Mouse (Mus musculus): ENCODE measurements around the gene Thsd7a. TPM values are rescaled to one million over a fixed set of nuclear protein-coding genes. Genes with fewer than 3 reads are reported as not detected.
A peak's percentile ranks its signal among the peaks of the same experiment; 100 is the strongest.

Thsd7a gene
- total RNA-seq, 1 experiment: 3.3 TPM

- DNase-seq (ENCODE audit: low read depth, low spot score): no peak
- no peaks in the 10 kb centered on the region for H3K4me1 ChIP-seq (ENCODE audit: control insufficient read depth in 2 of 2, insufficient read depth in 2 of 2, low read length in 2 of 2, poor library complexity in 1 of 2)
Measured at GRCm38 (mm10) chr6:12445486-12445885, 303.7 kb downstream of the Thsd7a start.

DNA sequence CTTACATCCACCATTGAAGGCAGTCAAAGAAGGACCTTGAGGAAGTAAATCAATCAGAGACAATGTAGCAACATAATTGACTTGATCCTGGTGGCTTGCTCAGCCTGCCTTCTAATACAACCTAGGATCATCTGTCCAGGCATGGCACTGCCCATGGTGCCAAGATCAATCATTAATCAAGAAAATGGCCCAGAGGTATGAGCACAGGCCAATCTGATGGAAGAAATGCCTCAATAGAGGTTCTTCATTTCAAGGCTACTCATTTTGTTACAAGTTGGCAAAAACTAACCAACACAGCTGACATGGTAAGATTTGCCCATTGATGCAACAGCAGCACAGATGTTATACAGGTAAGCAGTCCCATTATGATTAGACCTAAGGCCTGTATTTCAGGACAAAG lies 309.6 kb downstream of the Thsd7a start:
- no peak for DNase-seq (ENCODE audit: low read depth, low spot score)
- H3K4me3 ChIP-seq (ENCODE audit: insufficient read depth in 1 of 2, low read depth in 1 of 2, low read length in 2 of 2, poor library complexity in 1 of 2, severe bottlenecking in 1 of 2): no peak overlapping the region
- in situ Hi-C loops (cut with MboI; ENCODE audit: low sequenced_read_pairs in 2 of 2, unreplicated experiment in 2 of 2): no loop called here
- no peak overlapping the region for H3K9ac ChIP-seq (ENCODE audit: insufficient read depth, low read depth, low read length, poor library complexity, severe bottlenecking)
- no peaks in the 10 kb centered on the region for H3K9me3 ChIP-seq (ENCODE audit: control insufficient read depth, insufficient read depth, low read depth, low read length)
- TF ChIP-seq HCFC1 (IDR thresholded peaks at IDR 0.05; ENCODE audit: borderline replicate concordance, insufficient read depth, low read length) (no peak), ZC3H11A (IDR thresholded peaks at IDR 0.05; ENCODE audit: borderline replicate concordance, low read depth, low read length) (no peak), ZNF384 (IDR thresholded peaks at IDR 0.05; ENCODE audit: low read depth, low read length) (no peak), MAFK (IDR thresholded peaks at IDR 0.05; ENCODE audit: insufficient read depth, low read depth, low read length) (no peak)
- H3K27ac ChIP-seq (ENCODE audit: insufficient read depth, low read depth, low read length, poor library complexity, severe bottlenecking): no peak overlapping the region
- no peaks in the 10 kb centered on the region for H3K4me1 ChIP-seq (ENCODE audit: control insufficient read depth in 2 of 2, insufficient read depth in 2 of 2, low read length in 2 of 2, poor library complexity in 1 of 2)
- H3K36me3 ChIP-seq (ENCODE audit: control insufficient read depth, insufficient read depth, low read length, poor library complexity, severe bottlenecking): no peaks in the 10 kb centered on the region

More at GRCm38 (mm10) chr6:12445486-12445885, 303.7 kb downstream of the Thsd7a start:
- Histone ChIP-seq H3K9me3 (ENCODE audit: control insufficient read depth, insufficient read depth, low read depth, low read length) (no peaks in the 10 kb centered on the region), H3K36me3 (ENCODE audit: control insufficient read depth, insufficient read depth, low read length, poor library complexity, severe bottlenecking) (no peaks in the 10 kb centered on the region), H3K4me3 (ENCODE audit: insufficient read depth in 1 of 2, low read depth in 1 of 2, low read length in 2 of 2, poor library complexity in 1 of 2, severe bottlenecking in 1 of 2) (no peak overlapping the region), H3K27ac (ENCODE audit: insufficient read depth, low read depth, low read length, poor library complexity, severe bottlenecking) (no peak overlapping the region), H3K9ac (ENCODE audit: insufficient read depth, low read depth, low read length, poor library complexity, severe bottlenecking) (no peak overlapping the region)
- in situ Hi-C loops (cut with MboI; ENCODE audit: low sequenced_read_pairs in 2 of 2, unreplicated experiment in 2 of 2): no loop called here
- TF ChIP-seq HCFC1 (IDR thresholded peaks at IDR 0.05; ENCODE audit: borderline replicate concordance, insufficient read depth, low read length) (no peak), MAFK (IDR thresholded peaks at IDR 0.05; ENCODE audit: insufficient read depth, low read depth, low read length) (no peak), ZC3H11A (IDR thresholded peaks at IDR 0.05; ENCODE audit: borderline replicate concordance, low read depth, low read length) (no peak), CHD2 (IDR thresholded peaks at IDR 0.05; ENCODE audit: low read depth, low read length) (no peak), ZNF384 (IDR thresholded peaks at IDR 0.05; ENCODE audit: low read depth, low read length) (no peak)

- Histone ChIP-seq H3K36me3 (ENCODE audit: control insufficient read depth, insufficient read depth, low read length, poor library complexity, severe bottlenecking) (no peaks in the 10 kb centered on the region), H3K4me3 (ENCODE audit: insufficient read depth in 1 of 2, low read depth in 1 of 2, low read length in 2 of 2, poor library complexity in 1 of 2, severe bottlenecking in 1 of 2) (no peak overlapping the region), H3K27ac (ENCODE audit: insufficient read depth, low read depth, low read length, poor library complexity, severe bottlenecking) (no peak overlapping the region), H3K9me3 (ENCODE audit: control insufficient read depth, insufficient read depth, low read depth, low read length) (no peaks in the 10 kb centered on the region), H3K4me1 (ENCODE audit: control insufficient read depth in 2 of 2, insufficient read depth in 2 of 2, low read length in 2 of 2, poor library complexity in 1 of 2) (peaks cover 0 to 2% of the 10 kb centered on the region in 2 experiments; a peak in 1 of 4 replicates), H3K9ac (ENCODE audit: insufficient read depth, low read depth, low read length, poor library complexity, severe bottlenecking) (no peak overlapping the region)
- in situ Hi-C loops (cut with MboI; ENCODE audit: low sequenced_read_pairs in 2 of 2, unreplicated experiment in 2 of 2): no loop called here
- peak; percentile 2; the same call in 1 of the 2 replicates for TF ChIP-seq ZC3H11A (IDR thresholded peaks at IDR 0.05; ENCODE audit: borderline replicate concordance, low read depth, low read length)
- TF ChIP-seq ZNF384 (IDR thresholded peaks at IDR 0.05; ENCODE audit: low read depth, low read length): no peak
- peak; percentile 28 for DNase-seq (ENCODE audit: low read depth, low spot score)
Measured at GRCm38 (mm10) chr6:12419070-12419469, 330.1 kb downstream of the Thsd7a start.

- peak; percentile 7 for DNase-seq (ENCODE audit: low read depth, low spot score)
- in situ Hi-C loops (cut with MboI; ENCODE audit: low sequenced_read_pairs in 2 of 2, unreplicated experiment in 2 of 2): no loop called here
- TF ChIP-seq ZC3H11A (IDR thresholded peaks at IDR 0.05; ENCODE audit: borderline replicate concordance, low read depth, low read length): no peak
- no peak for TF ChIP-seq MAFK (IDR thresholded peaks at IDR 0.05; ENCODE audit: insufficient read depth, low read depth, low read length)
- no peak for TF ChIP-seq CHD2 (IDR thresholded peaks at IDR 0.05; ENCODE audit: low read depth, low read length)
- no peak for TF ChIP-seq HCFC1 (IDR thresholded peaks at IDR 0.05; ENCODE audit: borderline replicate concordance, insufficient read depth, low read length)
- TF ChIP-seq ZNF384 (IDR thresholded peaks at IDR 0.05; ENCODE audit: low read depth, low read length): no peak
Measured at GRCm38 (mm10) chr6:12416976-12417375, 332.2 kb downstream of the Thsd7a start.

DNA sequence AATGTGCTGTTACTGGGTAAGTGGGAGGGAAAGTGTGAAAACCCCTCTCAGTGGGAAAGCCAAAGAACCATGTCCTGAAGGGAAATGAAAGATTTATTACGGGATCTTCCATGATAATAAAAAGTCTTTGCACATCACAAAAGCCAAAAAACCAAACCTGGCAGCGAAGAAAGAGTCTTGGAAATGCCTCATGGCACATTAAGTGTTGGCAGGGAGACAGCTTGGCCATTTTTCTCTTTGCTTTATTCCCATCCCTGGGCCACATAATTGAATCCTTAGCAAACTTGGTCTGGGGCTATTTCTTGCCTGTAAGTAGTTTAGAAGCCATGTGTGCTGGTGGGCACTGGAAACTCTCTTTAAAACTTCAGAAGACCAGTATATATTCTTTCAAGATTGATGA lies 344.8 kb downstream of the Thsd7a start:
- no peaks in the 10 kb centered on the region for H3K4me1 ChIP-seq (ENCODE audit: control insufficient read depth in 2 of 2, insufficient read depth in 2 of 2, low read length in 2 of 2, poor library complexity in 1 of 2)
- no peak overlapping the region for H3K4me3 ChIP-seq (ENCODE audit: insufficient read depth in 1 of 2, low read depth in 1 of 2, low read length in 2 of 2, poor library complexity in 1 of 2, severe bottlenecking in 1 of 2)
- H3K27ac ChIP-seq (ENCODE audit: insufficient read depth, low read depth, low read length, poor library complexity, severe bottlenecking): no peak overlapping the region
- H3K9ac ChIP-seq (ENCODE audit: insufficient read depth, low read depth, low read length, poor library complexity, severe bottlenecking): no peak overlapping the region
- H3K9me3 ChIP-seq (ENCODE audit: control insufficient read depth, insufficient read depth, low read depth, low read length): no peaks in the 10 kb centered on the region
- in situ Hi-C loops (cut with MboI; ENCODE audit: low sequenced_read_pairs in 2 of 2, unreplicated experiment in 2 of 2): no loop called here
- TF ChIP-seq MAFK (IDR thresholded peaks at IDR 0.05; ENCODE audit: insufficient read depth, low read depth, low read length) (no peak), HCFC1 (IDR thresholded peaks at IDR 0.05; ENCODE audit: borderline replicate concordance, insufficient read depth, low read length) (no peak), CHD2 (IDR thresholded peaks at IDR 0.05; ENCODE audit: low read depth, low read length) (no peak), ZC3H11A (IDR thresholded peaks at IDR 0.05; ENCODE audit: borderline replicate concordance, low read depth, low read length) (no peak), ZNF384 (IDR thresholded peaks at IDR 0.05; ENCODE audit: low read depth, low read length) (no peak)
- H3K36me3 ChIP-seq (ENCODE audit: control insufficient read depth, insufficient read depth, low read length, poor library complexity, severe bottlenecking): no peaks in the 10 kb centered on the region
- no peak for DNase-seq (ENCODE audit: low read depth, low spot score)

More at GRCm38 (mm10) chr6:12416976-12417375, 332.2 kb downstream of the Thsd7a start:
- Histone ChIP-seq H3K4me1 (ENCODE audit: control insufficient read depth in 2 of 2, insufficient read depth in 2 of 2, low read length in 2 of 2, poor library complexity in 1 of 2) (peaks cover 0 to 2% of the 10 kb centered on the region in 2 experiments; a peak in 1 of 4 replicates), H3K27ac (ENCODE audit: insufficient read depth, low read depth, low read length, poor library complexity, severe bottlenecking) (no peak overlapping the region), H3K36me3 (ENCODE audit: control insufficient read depth, insufficient read depth, low read length, poor library complexity, severe bottlenecking) (no peaks in the 10 kb centered on the region), H3K4me3 (ENCODE audit: insufficient read depth in 1 of 2, low read depth in 1 of 2, low read length in 2 of 2, poor library complexity in 1 of 2, severe bottlenecking in 1 of 2) (no peak overlapping the region), H3K9ac (ENCODE audit: insufficient read depth, low read depth, low read length, poor library complexity, severe bottlenecking) (no peak overlapping the region), H3K9me3 (ENCODE audit: control insufficient read depth, insufficient read depth, low read depth, low read length) (no peaks in the 10 kb centered on the region)

All from ES-E14 (cell line).